Mouse (Mus musculus): ENCODE data around the gene Sox15. TPM values are rescaled to one million over a fixed set of nuclear protein-coding genes. Genes with fewer than 3 reads are reported as not detected.

Sox15 gene
- polyA plus RNA-seq, 1 experiment = 0.24 TPM

GRCm38 (mm10) chr11:69656065-69656455 is 946 bp downstream of the Sox15 start:
- 95% methylated on average over 5 of the region's 5 CpGs for WGBS
- peaks cover 43% of the 10 kb centered on the region for H3K36me3 ChIP-seq (ENCODE audit: control insufficient read depth, insufficient read depth, low read length)
- DNase-seq = no peak
- no peak for TF ChIP-seq CTCF (IDR thresholded peaks at IDR 0.05; ENCODE audit: borderline replicate concordance, control insufficient read depth, extremely low read depth, insufficient read depth, low read length, poor library complexity)
- TF ChIP-seq POLR2A (IDR thresholded peaks at IDR 0.05; ENCODE audit: control insufficient read depth, extremely low read depth, insufficient read depth, low read length, poor library complexity) = no peak
- 0 out of 2 replicates have a peak, but pooled peaks cover 3% of the 10 kb centered on the region for H3K4me1 ChIP-seq (replicated peaks; ENCODE audit: control insufficient read depth, insufficient read depth, low read length)
- no peak overlapping the region for H3K27ac ChIP-seq (ENCODE audit: control insufficient read depth, insufficient read depth, low read length)
- H3K27me3 ChIP-seq (ENCODE audit: control insufficient read depth, insufficient read depth, low read length) = no peaks in the 10 kb centered on the region
- H3K4me3 ChIP-seq (ENCODE audit: control insufficient read depth, insufficient read depth, low read length) = no peak overlapping the region

- Histone ChIP-seq H3K4me3 (ENCODE audit: control insufficient read depth, insufficient read depth, low read length) (no peak overlapping the region), H3K36me3 (ENCODE audit: control insufficient read depth, insufficient read depth, low read length) (peaks cover 35% of the 10 kb centered on the region), H3K4me1 (replicated peaks; ENCODE audit: control insufficient read depth, insufficient read depth, low read length) (peaks cover 10% of the 10 kb centered on the region), H3K27ac (ENCODE audit: control insufficient read depth, insufficient read depth, low read length) (no peak overlapping the region), H3K27me3 (ENCODE audit: control insufficient read depth, insufficient read depth, low read length) (no peaks in the 10 kb centered on the region)
- 85% methylated on average over 10 of the region's 10 CpGs for WGBS
- peak; percentile 66 for DNase-seq
- TF ChIP-seq CTCF (IDR thresholded peaks at IDR 0.05; ENCODE audit: borderline replicate concordance, control insufficient read depth, extremely low read depth, insufficient read depth, low read length, poor library complexity) = no peak
- TF ChIP-seq POLR2A (IDR thresholded peaks at IDR 0.05; ENCODE audit: control insufficient read depth, extremely low read depth, insufficient read depth, low read length, poor library complexity) = no peak
Measured at GRCm38 (mm10) chr11:69656617-69657461, 1.7 kb downstream of the Sox15 start.

GRCm38 (mm10) chr11:69657462-69657881 is 2.4 kb downstream of the Sox15 start:
- TF ChIP-seq CTCF (IDR thresholded peaks at IDR 0.05; ENCODE audit: borderline replicate concordance, control insufficient read depth, extremely low read depth, insufficient read depth, low read length, poor library complexity) (peak; percentile 44; the same call in 1 of the 2 replicates), POLR2A (IDR thresholded peaks at IDR 0.05; ENCODE audit: control insufficient read depth, extremely low read depth, insufficient read depth, low read length, poor library complexity) (no peak)
- DNase-seq = no peak
- Histone ChIP-seq H3K27ac (ENCODE audit: control insufficient read depth, insufficient read depth, low read length) (no peak overlapping the region), H3K27me3 (ENCODE audit: control insufficient read depth, insufficient read depth, low read length) (no peaks in the 10 kb centered on the region), H3K4me3 (ENCODE audit: control insufficient read depth, insufficient read depth, low read length) (no peak overlapping the region), H3K36me3 (ENCODE audit: control insufficient read depth, insufficient read depth, low read length) (peaks cover 29% of the 10 kb centered on the region), H3K4me1 (replicated peaks; ENCODE audit: control insufficient read depth, insufficient read depth, low read length) (peaks cover 11% of the 10 kb centered on the region)
- 88% methylated on average over 15 of the region's 15 CpGs for WGBS

GRCm38 (mm10) chr11:69661221-69661881 is 6.2 kb downstream of the Sox15 start:
- 84% methylated on average over 3 of the region's 3 CpGs for WGBS
- no peaks in the 10 kb centered on the region for H3K27me3 ChIP-seq (ENCODE audit: control insufficient read depth, insufficient read depth, low read length)
- H3K27ac ChIP-seq (ENCODE audit: control insufficient read depth, insufficient read depth, low read length) = no peak overlapping the region
- peaks cover 22% of the 10 kb centered on the region for H3K36me3 ChIP-seq (ENCODE audit: control insufficient read depth, insufficient read depth, low read length)
- H3K4me3 ChIP-seq (ENCODE audit: control insufficient read depth, insufficient read depth, low read length) = no peak overlapping the region
- peaks cover 17% of the 10 kb centered on the region for H3K4me1 ChIP-seq (replicated peaks; ENCODE audit: control insufficient read depth, insufficient read depth, low read length)
- DNase-seq = no peak
- TF ChIP-seq POLR2A (IDR thresholded peaks at IDR 0.05; ENCODE audit: control insufficient read depth, extremely low read depth, insufficient read depth, low read length, poor library complexity) = no peak
- TF ChIP-seq CTCF (IDR thresholded peaks at IDR 0.05; ENCODE audit: borderline replicate concordance, control insufficient read depth, extremely low read depth, insufficient read depth, low read length, poor library complexity) = no peak

- TF ChIP-seq POLR2A (IDR thresholded peaks at IDR 0.05; ENCODE audit: control insufficient read depth, extremely low read depth, insufficient read depth, low read length, poor library complexity) = peak; percentile 88
- TF ChIP-seq CTCF (IDR thresholded peaks at IDR 0.05; ENCODE audit: borderline replicate concordance, control insufficient read depth, extremely low read depth, insufficient read depth, low read length, poor library complexity) = peak; percentile 47; the same call in 1 of the 2 replicates
- Histone ChIP-seq H3K36me3 (ENCODE audit: control insufficient read depth, insufficient read depth, low read length) (peaks cover 18% of the 10 kb centered on the region), H3K4me1 (replicated peaks; ENCODE audit: control insufficient read depth, insufficient read depth, low read length) (peaks cover 17% of the 10 kb centered on the region), H3K27me3 (ENCODE audit: control insufficient read depth, insufficient read depth, low read length) (no peaks in the 10 kb centered on the region), H3K4me3 (ENCODE audit: control insufficient read depth, insufficient read depth, low read length) (peak within 1 kb of the TSS; percentile 65), H3K27ac (ENCODE audit: control insufficient read depth, insufficient read depth, low read length) (peak within 1 kb of the TSS; percentile 87)
- DNase-seq = peak; percentile 90
- WGBS = under 1% methylated on average over 48 of the region's 48 CpGs
Measured at GRCm38 (mm10) chr11:69662213-69662966, 7.3 kb downstream of the Sox15 start, which contains the start of gene Mpdu1. TSS of gene Mpdu1 (minus strand) at chr11:69662642.
